In genomic region chr9:20459377-20460317, GRCm38 (mm10) we compare ENCODE assay signal across 7 mouse cellular contexts. TPM values are rescaled to one million over a fixed set of nuclear protein-coding genes. Genes with fewer than 3 reads are reported as not detected.
A peak's percentile ranks its signal among the peaks of the same experiment; 100 is the strongest.
DNase-seq lines count a peak whose midpoint lies in the region; ATAC-seq lines count a peak whose summit lies in the region.

Gene Zfp26, minus strand, starts transcription at chr9:20460162.

- WGBS in embryonic facial prominence, embryonic 12.5 days, result under 1% methylated on average over 47 of the region's 48 CpGs
- under 1% methylated on average over 48 of the region's 48 CpGs for WGBS in limb, embryonic 11.5 days
- WGBS in midbrain, embryonic 14.5 days, result under 1% methylated on average over 48 of the region's 48 CpGs

- peak within 1 kb of the TSS; percentile 90 for H3K27ac ChIP-seq in embryonic facial prominence, embryonic 12.5 days
- peak within 1 kb of the TSS; percentile 80 for H3K27ac ChIP-seq in limb, embryonic 11.5 days (replicated peaks; ENCODE audit: low read depth, low read length)
- peak within 1 kb of the TSS; percentile 87 for H3K27ac ChIP-seq in midbrain, embryonic 14.5 days (replicated peaks; ENCODE audit: low read depth, low read length)

- no peaks in the 10 kb centered on the region for H3K27me3 ChIP-seq in embryonic facial prominence, embryonic 12.5 days
- H3K27me3 ChIP-seq in limb, embryonic 11.5 days (ENCODE audit: control insufficient read depth, insufficient read depth, low read length), result no peaks in the 10 kb centered on the region
- no peaks in the 10 kb centered on the region for H3K27me3 ChIP-seq in midbrain, embryonic 14.5 days (ENCODE audit: control insufficient read depth, insufficient read depth, low read length)

- peak within 1 kb of the TSS; percentile 77 for H3K4me3 ChIP-seq in embryonic facial prominence, embryonic 12.5 days
- H3K4me3 ChIP-seq in limb, embryonic 11.5 days (ENCODE audit: low read depth, low read length), result peak within 1 kb of the TSS; percentile 76
- H3K4me3 ChIP-seq in midbrain, embryonic 14.5 days (replicated peaks; ENCODE audit: low read depth, low read length), result peak within 1 kb of the TSS; percentile 96

- H3K4me1 ChIP-seq in embryonic facial prominence, embryonic 12.5 days, result peaks cover 14% of the 10 kb centered on the region
- H3K4me1 ChIP-seq in limb, embryonic 11.5 days (ENCODE audit: control insufficient read depth, insufficient read depth, low read length), result no peaks in the 10 kb centered on the region
- H3K4me1 ChIP-seq in midbrain, embryonic 14.5 days (ENCODE audit: control insufficient read depth, insufficient read depth, low read length), result peaks cover 11% of the 10 kb centered on the region

- H3K36me3 ChIP-seq in embryonic facial prominence, embryonic 12.5 days, result peaks cover 20% of the 10 kb centered on the region
- peaks cover 2% of the 10 kb centered on the region; the same call in 1 of the 2 replicates for H3K36me3 ChIP-seq in limb, embryonic 11.5 days (ENCODE audit: control insufficient read depth, insufficient read depth, low read length)
- H3K36me3 ChIP-seq in midbrain, embryonic 14.5 days (ENCODE audit: control insufficient read depth, insufficient read depth, low read length), result peaks cover 23% of the 10 kb centered on the region

- ATAC-seq in embryonic facial prominence, embryonic 12.5 days (ENCODE audit: insufficient number of reproducible peaks, insufficient read depth, low FRiP score, low TSS enrichment), result peak; percentile 83
- ATAC-seq in limb, embryonic 11.5 days (ENCODE audit: insufficient number of reproducible peaks, low FRiP score, low TSS enrichment, low read depth), result peak; percentile 90
- ATAC-seq in midbrain, embryonic 14.5 days (ENCODE audit: low FRiP score, low TSS enrichment), result peak; percentile 88

- peak within 1 kb of the TSS; percentile 70 for H3K9ac ChIP-seq in embryonic facial prominence, embryonic 12.5 days
- H3K9ac ChIP-seq in limb, embryonic 11.5 days (ENCODE audit: low read length), result peak within 1 kb of the TSS; percentile 90
- H3K9ac ChIP-seq in midbrain, embryonic 14.5 days (replicated peaks; ENCODE audit: low read length), result peak within 1 kb of the TSS; percentile 92

- peak; percentile 68 for DNase-seq in adrenal gland, postnatal 25 days
- DNase-seq in heart, adult 11 months, result peak; percentile 97
- DNase-seq in kidney, adult 18-20 months, result peak; percentile 86
- DNase-seq in limb, embryonic 11.5 days (ENCODE audit: low spot score), result peak; percentile 85
- peak; percentile 87 for DNase-seq in midbrain, embryonic 14.5 days
- DNase-seq in spleen, adult 18-20 months, result peak; percentile 68 to 69

- no peaks in the 10 kb centered on the region for H3K9me3 ChIP-seq in embryonic facial prominence, embryonic 12.5 days
- no peaks in the 10 kb centered on the region for H3K9me3 ChIP-seq in limb, embryonic 11.5 days (ENCODE audit: control insufficient read depth, low read length)
- H3K9me3 ChIP-seq in midbrain, embryonic 14.5 days (ENCODE audit: control insufficient read depth, low read length), result no peaks in the 10 kb centered on the region

- peak within 1 kb of the TSS; percentile 65 for H3K4me2 ChIP-seq in embryonic facial prominence, embryonic 12.5 days (replicated peaks)
- peak within 1 kb of the TSS; percentile 68 for H3K4me2 ChIP-seq in limb, embryonic 11.5 days (ENCODE audit: low read depth, severe bottlenecking)
- H3K4me2 ChIP-seq in midbrain, embryonic 14.5 days (ENCODE audit: low read length), result peak within 1 kb of the TSS; percentile 73

RNA-seq across cellular contexts. Expression of gene Zfp26, which starts in this region (rescaled TPM):
- 17.1 and 28.7 TPM in 2 replicates for total RNA-seq in adrenal gland, postnatal 25 days (2021)
- 28.2 and 33.9 TPM in 2 replicates for polyA plus RNA-seq in embryonic facial prominence, embryonic 12.5 days (2016; fragmentation: Nextera tagmentation; extraction: Ambion mirVana)
- 28.8 and 31.9 TPM in 2 replicates for polyA plus RNA-seq in limb, embryonic 11.5 days (2014; fragmentation: Nextera tagmentation; extraction: Ambion mirVana)
- 25.3 and 31.0 TPM in 2 replicates for polyA plus RNA-seq in midbrain, embryonic 14.5 days (2014; fragmentation: Nextera tagmentation; extraction: Ambion mirVana)

Comparison
In these comparisons a context has a peak if more than half of its experiments do, and no peak if none do; other contexts are left out.
1. Peak in every context shown above with its lines: DNase-seq, ATAC-seq, H3K4me3 ChIP-seq and H3K27ac ChIP-seq.